Mouse (Mus musculus): Measurements from ENCODE around the gene Cavin2. TPM values are rescaled to one million over a fixed set of nuclear protein-coding genes. Genes with fewer than 3 reads are reported as not detected.

Gene Cavin2
- 8.2 and 11.4 TPM in 2 replicates for polyA plus RNA-seq (2012; rRNA removed)

GRCm38 (mm10) chr1:51288755-51289619 lies at the start of gene Cavin2:
Gene Cavin2 (plus strand): TSS chr1:51289126.

Other genes starting within 250 kb of the Cavin2 start
- gene Nabp1, start 189.3 kb downstream of the Cavin2 start, polyA plus RNA-seq (2012; rRNA removed) = 1.1 and 2.3 TPM in 2 replicates